Comparison of ENCODE assay signal across 26 mouse cellular contexts in genomic region chr12:8809626-8810025, GRCm38 (mm10). TPM values are rescaled to one million over a fixed set of nuclear protein-coding genes. Genes with fewer than 3 reads are reported as not detected.
A peak's percentile ranks its signal among the peaks of the same experiment; 100 is the strongest.
DNase-seq lines count a peak whose midpoint lies in the region; ATAC-seq and TF ChIP-seq lines count a peak whose summit lies in the region.
"Had no signal": no experiment of that assay in that cellular context is flagged by ENCODE, and none has a peak within 500 bp of the region (broad histone marks: within the 10 kb centered on the region; RNA-seq: fewer than 3 reads in every experiment).

No protein-coding gene starts in this region.

- TF ChIP-seq CTCF in lung, adult 2 months (IDR thresholded peaks at IDR 0.05; ENCODE audit: insufficient read depth, low read length) = no peak
- no peak for TF ChIP-seq CTCF in liver, postnatal 0 days (IDR thresholded peaks at IDR 0.05; ENCODE audit: low read depth)

- H3K27ac ChIP-seq in liver, embryonic 15.5 days (replicated peaks) = 0 out of 2 replicates have a peak overlapping the region, but pooled peaks have one; percentile 29
- peak overlapping the region; percentile 79 for H3K27ac ChIP-seq in lung, embryonic 15.5 days
- H3K27ac ChIP-seq in liver, postnatal 0 days (ENCODE audit: low read depth) = peak overlapping the region; percentile 78
- H3K27ac ChIP-seq: forebrain, embryonic 10.5 days; forebrain, embryonic 13.5 days; heart, adult 2 months; heart, embryonic 10.5 days; heart, embryonic 13.5 days; hindbrain, embryonic 14.5 days had no signal

- no peak for ATAC-seq in liver, embryonic 15.5 days (ENCODE audit: insufficient read depth)
- ATAC-seq in lung, embryonic 15.5 days (ENCODE audit: borderline replicate concordance, extremely low read depth, low FRiP score, low TSS enrichment) = no peak
- ATAC-seq in liver, postnatal 0 days = peak; percentile 60
- ATAC-seq: forebrain, embryonic 13.5 days; forebrain, embryonic 16.5 days had no signal

- no peak overlapping the region for H3K4me2 ChIP-seq in liver, embryonic 15.5 days
- no peak overlapping the region for H3K4me2 ChIP-seq in lung, embryonic 15.5 days
- H3K4me2 ChIP-seq in liver, postnatal 0 days (ENCODE audit: low read depth, low read length) = no peak overlapping the region
- H3K4me2 ChIP-seq: forebrain, embryonic 13.5 days; heart, embryonic 13.5 days; hindbrain, embryonic 14.5 days had no signal

- H3K4me1 ChIP-seq in liver, embryonic 15.5 days (replicated peaks) = 0 out of 2 replicates have a peak, but pooled peaks cover 10% of the 10 kb centered on the region
- H3K4me1 ChIP-seq in lung, embryonic 15.5 days = peaks cover 29% of the 10 kb centered on the region
- no peaks in the 10 kb centered on the region; the same call in 1 of the 2 replicates for H3K4me1 ChIP-seq in lung, adult 2 months (ENCODE audit: control insufficient read depth, insufficient read depth, low read length)
- H3K4me1 ChIP-seq in liver, postnatal 0 days (ENCODE audit: insufficient read depth) = peaks cover 20% of the 10 kb centered on the region; the same call in 1 of the 2 replicates
- H3K4me1 ChIP-seq: forebrain, embryonic 13.5 days had no signal

- H3K36me3 ChIP-seq in liver, embryonic 15.5 days (replicated peaks) = no peaks in the 10 kb centered on the region
- no peaks in the 10 kb centered on the region for H3K36me3 ChIP-seq in lung, embryonic 15.5 days
- no peaks in the 10 kb centered on the region for H3K36me3 ChIP-seq in liver, postnatal 0 days (replicated peaks; ENCODE audit: insufficient read depth, low read length)
- H3K36me3 ChIP-seq: forebrain, embryonic 10.5 days; G1E; heart, embryonic 10.5 days; heart, embryonic 13.5 days had no signal

- DNase-seq in liver = no peak
- no peak for DNase-seq in lung, adult 2 months
- peak; percentile 36 for DNase-seq in liver, postnatal 0 days
- no peak for DNase-seq in kidney, postnatal 36 days
- DNase-seq: adrenal gland, postnatal 10 days; adrenal gland, postnatal 36 days; B cell, adult 2 months; cerebellum, adult 18-20 months; cerebellum, adult 9-10 months; cerebellum, postnatal 14 days; gastrocnemius, postnatal 10 days; gastrocnemius, postnatal 36 days; heart, adult 2 months; heart, postnatal 14 days; heart, postnatal 4 days had no signal

- H3K4me3 ChIP-seq in liver, embryonic 15.5 days (replicated peaks) = no peak overlapping the region
- no peak overlapping the region for H3K4me3 ChIP-seq in lung, embryonic 15.5 days
- H3K4me3 ChIP-seq in lung, adult 2 months (replicated peaks; ENCODE audit: extremely low read depth, low read depth, low read length) = no peak overlapping the region
- no peak overlapping the region for H3K4me3 ChIP-seq in liver, postnatal 0 days (ENCODE audit: low read depth, low read length)
- H3K4me3 ChIP-seq: forebrain, embryonic 10.5 days; forebrain, embryonic 13.5 days; heart, adult 2 months; heart, embryonic 10.5 days; heart, embryonic 13.5 days had no signal

- no peaks in the 10 kb centered on the region for H3K27me3 ChIP-seq in liver, embryonic 15.5 days
- no peaks in the 10 kb centered on the region for H3K27me3 ChIP-seq in lung, embryonic 15.5 days
- no peaks in the 10 kb centered on the region for H3K27me3 ChIP-seq in liver, postnatal 0 days (ENCODE audit: insufficient read depth, low read length)
- H3K27me3 ChIP-seq: CH12.LX; forebrain, embryonic 13.5 days; Patski had no signal

- 64% methylated on average over 6 of the region's 6 CpGs for WGBS in liver, embryonic 15.5 days (ENCODE audit: insufficient replicate concordance)
- 73% methylated on average over 6 of the region's 6 CpGs for WGBS in lung, embryonic 15.5 days
- WGBS in lung, adult 2 months = 68% methylated on average over 6 of the region's 6 CpGs
- WGBS in liver, postnatal 0 days (ENCODE audit: insufficient replicate concordance) = 58% methylated on average over 6 of the region's 6 CpGs

- no peak for TF ChIP-seq EP300 in liver, postnatal 0 days (IDR thresholded peaks at IDR 0.05; ENCODE audit: low read depth)

- H3K9ac ChIP-seq in liver, embryonic 15.5 days = no peak overlapping the region
- H3K9ac ChIP-seq in lung, embryonic 15.5 days = no peak overlapping the region
- H3K9ac ChIP-seq in liver, postnatal 0 days (replicated peaks) = no peak overlapping the region
- H3K9ac ChIP-seq: forebrain, embryonic 13.5 days; heart, embryonic 13.5 days; hindbrain, embryonic 14.5 days had no signal

- H3K9me3 ChIP-seq in liver, embryonic 15.5 days (replicated peaks) = no peaks in the 10 kb centered on the region
- no peaks in the 10 kb centered on the region for H3K9me3 ChIP-seq in lung, embryonic 15.5 days
- no peaks in the 10 kb centered on the region for H3K9me3 ChIP-seq in liver, postnatal 0 days (ENCODE audit: low read length)
- H3K9me3 ChIP-seq: forebrain, embryonic 10.5 days; forebrain, embryonic 13.5 days; G1E; heart, embryonic 10.5 days; heart, embryonic 13.5 days had no signal

- no peak for TF ChIP-seq POLR2A in lung, adult 2 months (IDR thresholded peaks at IDR 0.05; ENCODE audit: borderline replicate concordance, extremely low read depth, low read depth, low read length)

RNA-seq across cellular contexts. Expression of gene Sdc1, which starts 38.5 kb away (rescaled TPM):
- 23.3 and 26.3 TPM in 2 replicates for polyA plus RNA-seq in liver, embryonic 15.5 days (2015; fragmentation: Nextera tagmentation; extraction: Ambion mirVana)
- polyA plus RNA-seq in lung, embryonic 15.5 days (2015; fragmentation: Nextera tagmentation; extraction: Ambion mirVana) = 139 and 142 TPM in 2 replicates
- polyA plus RNA-seq in lung, adult 2 months (2012; rRNA removed) = 200 and 209 TPM in 2 replicates
- 101 and 116 TPM in 2 replicates for polyA plus RNA-seq in liver, postnatal 0 days (2015; fragmentation: Nextera tagmentation; extraction: Ambion mirVana)

Comparison
In these comparisons a context has a peak if more than half of its experiments do, and no peak if none do; other contexts are left out.
1. H3K27ac ChIP-seq: peak in every context shown above with its lines; median percentile 79 in lung, embryonic 15.5 days; 78 in liver, postnatal 0 days; 29 in liver, embryonic 15.5 days.